Mouse (Mus musculus): ENCODE measurements around the gene Nav1. TPM values are rescaled to one million over a fixed set of nuclear protein-coding genes. Genes with fewer than 3 reads are reported as not detected.

Gene Nav1
- polyA plus RNA-seq, 1 experiment from 2014 or later = 20.7 TPM

DNA sequence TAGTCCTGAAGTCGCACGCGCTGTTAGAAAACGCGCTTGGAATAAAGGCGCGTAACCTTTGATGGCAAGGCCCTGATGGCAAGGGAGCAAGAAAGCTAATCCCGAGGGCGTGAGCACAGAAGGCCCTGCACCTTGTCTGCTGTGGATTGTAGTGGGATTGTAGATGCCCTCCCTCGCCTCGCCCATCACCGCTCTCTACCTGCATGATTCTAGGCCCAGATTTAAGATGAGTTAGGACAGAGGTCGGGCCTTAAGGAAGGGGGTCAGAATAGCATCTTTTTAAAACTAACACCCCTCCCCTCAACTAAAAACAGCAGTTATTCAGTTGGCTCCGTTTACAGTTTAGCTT lies 176.5 kb downstream of the Nav1 start:
- peak; percentile 52 for ATAC-seq (replicated peaks; ENCODE audit: insufficient number of reproducible peaks, insufficient read depth, low FRiP score, low read depth)
- H3K4me3 ChIP-seq = peak overlapping the region; percentile 76
- H3K36me3 ChIP-seq = peaks cover 12% of the 10 kb centered on the region; the same call in 1 of the 2 replicates
- peak overlapping the region; percentile 84 for H3K27ac ChIP-seq
- peak overlapping the region; percentile 95 for H3K9ac ChIP-seq
- H3K4me1 ChIP-seq (replicated peaks) = peaks cover 40% of the 10 kb centered on the region
- H3K27me3 ChIP-seq = no peaks in the 10 kb centered on the region
- no peaks in the 10 kb centered on the region for H3K9me3 ChIP-seq (replicated peaks)
- H3K4me2 ChIP-seq = peak overlapping the region; percentile 77
- WGBS = 1% methylated on average over 14 of the region's 14 CpGs

DNA sequence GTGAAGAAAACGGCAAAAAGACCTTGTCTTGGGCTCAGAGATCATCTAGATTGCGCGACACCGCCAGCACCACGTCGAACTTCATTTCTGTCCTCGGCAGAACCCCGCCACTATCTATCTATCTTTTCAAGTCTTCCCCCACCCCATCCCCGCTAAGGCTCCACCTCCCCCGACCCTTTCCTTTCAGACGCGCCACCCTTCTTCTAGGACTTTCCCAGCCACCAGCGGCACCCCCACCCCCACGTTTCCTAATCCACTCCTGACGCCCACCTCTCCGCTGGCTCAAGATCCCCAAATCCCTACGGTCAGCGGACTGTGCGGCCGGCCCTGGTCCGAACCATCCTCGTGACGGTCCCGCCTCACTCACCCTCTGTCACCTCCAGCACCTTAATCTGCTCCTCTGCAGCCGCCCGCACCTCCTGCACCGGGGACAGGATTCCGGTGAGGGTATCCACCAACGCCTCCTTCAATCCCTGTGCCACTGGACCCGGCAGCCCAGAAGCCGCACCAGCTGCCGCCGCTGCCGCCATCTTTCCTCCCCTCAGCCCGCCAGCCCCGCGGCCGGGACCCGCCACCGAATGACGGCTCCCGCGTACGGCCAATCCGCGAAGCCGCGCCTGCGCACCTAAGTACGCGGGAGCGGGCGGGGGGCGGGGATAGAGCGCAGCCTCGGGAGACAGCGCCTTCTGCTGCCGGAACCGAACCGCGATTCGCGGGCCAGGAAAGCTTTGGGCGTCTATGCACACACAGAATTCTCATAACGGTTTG lies 177.0 kb downstream of the Nav1 start, which contains the start of gene Ipo9:
Gene Ipo9, minus strand, starts transcription at position 599 of the 768 bp plus-strand sequence.
- peak; percentile 95 for ATAC-seq (replicated peaks; ENCODE audit: insufficient number of reproducible peaks, insufficient read depth, low FRiP score, low read depth)

DNA sequence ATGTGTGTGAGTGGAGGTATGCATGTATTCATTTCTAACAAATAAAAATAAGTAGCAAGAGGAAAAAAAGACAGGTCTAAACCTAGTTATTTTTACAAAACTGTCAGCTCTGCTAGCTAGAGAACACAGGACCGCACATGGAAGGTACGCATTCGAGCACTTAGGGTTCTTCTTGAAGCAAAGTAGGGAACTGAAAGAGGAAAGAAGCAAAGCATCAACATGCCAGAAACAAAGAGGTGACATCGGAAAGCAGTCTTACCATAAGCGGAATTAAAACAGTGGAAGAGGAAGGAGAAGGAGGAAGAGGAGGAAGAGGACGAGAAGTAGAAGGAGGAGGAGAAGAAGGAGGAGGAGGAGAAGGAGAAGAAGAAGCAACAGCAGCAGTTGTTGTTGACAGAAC lies 179.7 kb downstream of the Nav1 start:
- H3K27ac ChIP-seq = no peak overlapping the region
- H3K4me2 ChIP-seq = no peak overlapping the region
- ATAC-seq (replicated peaks; ENCODE audit: insufficient number of reproducible peaks, insufficient read depth, low FRiP score, low read depth) = no peak
- no peaks in the 10 kb centered on the region for H3K9me3 ChIP-seq (replicated peaks)
- no peak overlapping the region for H3K9ac ChIP-seq
- H3K4me3 ChIP-seq = no peak overlapping the region
- H3K27me3 ChIP-seq = no peaks in the 10 kb centered on the region
- H3K4me1 ChIP-seq (replicated peaks) = peaks cover 36% of the 10 kb centered on the region
- H3K36me3 ChIP-seq = peaks cover 28% of the 10 kb centered on the region
- 82% methylated on average over 6 of the region's 6 CpGs for WGBS

More for the DNA sequence above, 177.0 kb downstream of the Nav1 start, which contains the start of gene Ipo9:
- Histone ChIP-seq H3K27ac (peak within 1 kb of the TSS; percentile 84), H3K4me1 (replicated peaks) (peaks cover 36% of the 10 kb centered on the region), H3K4me3 (peak within 1 kb of the TSS; percentile 76), H3K9me3 (replicated peaks) (no peaks in the 10 kb centered on the region), H3K4me2 (peak within 1 kb of the TSS; percentile 77), H3K27me3 (no peaks in the 10 kb centered on the region), H3K36me3 (peaks cover 18% of the 10 kb centered on the region), H3K9ac (peak within 1 kb of the TSS; percentile 95)
- 1% methylated on average over 65 of the region's 65 CpGs for WGBS

DNA sequence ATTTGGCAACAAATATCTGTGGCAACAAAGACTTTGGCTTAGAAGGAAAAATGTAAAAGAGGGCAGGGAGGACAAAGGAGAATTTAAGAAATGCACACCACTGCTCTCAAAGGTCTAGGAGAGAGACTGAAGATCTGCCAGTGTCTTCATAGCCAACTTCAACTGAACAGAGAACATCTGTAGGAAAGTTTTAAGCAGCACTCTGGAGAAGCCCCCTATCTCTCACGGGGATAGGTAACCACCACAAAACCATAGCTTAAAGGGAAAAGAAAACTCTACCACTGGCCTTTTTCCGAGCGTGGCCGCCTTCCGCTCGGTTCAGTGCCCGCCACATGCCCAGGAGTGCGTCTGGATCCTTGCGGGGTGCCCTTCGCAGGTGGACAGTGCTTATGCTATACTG lies 180.4 kb downstream of the Nav1 start:
- Histone ChIP-seq H3K27me3 (no peaks in the 10 kb centered on the region), H3K9me3 (replicated peaks) (no peaks in the 10 kb centered on the region), H3K36me3 (peaks cover 28% of the 10 kb centered on the region), H3K4me1 (replicated peaks) (peaks cover 34% of the 10 kb centered on the region), H3K4me3 (no peak overlapping the region), H3K4me2 (no peak overlapping the region), H3K9ac (no peak overlapping the region), H3K27ac (no peak overlapping the region)
- WGBS = 94% methylated on average over 10 of the region's 10 CpGs
- ATAC-seq (replicated peaks; ENCODE audit: insufficient number of reproducible peaks, insufficient read depth, low FRiP score, low read depth) = no peak

DNA sequence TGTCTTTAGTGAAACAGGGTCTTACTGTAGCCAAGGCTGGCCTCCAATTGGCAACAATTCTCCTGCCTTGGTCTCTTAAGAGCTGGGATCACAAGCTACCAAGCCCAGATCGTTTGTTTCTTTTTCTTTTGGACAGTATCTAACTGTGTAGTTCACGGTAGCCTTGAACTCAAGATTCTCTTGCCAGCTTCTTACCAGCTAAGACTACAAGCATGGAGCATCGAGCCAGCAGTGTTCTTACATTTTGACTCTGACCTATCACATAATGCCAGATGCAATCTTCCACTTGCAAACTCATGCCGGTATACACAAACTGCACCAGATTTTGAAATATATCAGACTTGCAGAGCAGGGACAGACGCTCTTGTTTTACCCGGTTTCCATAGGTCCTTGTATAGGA lies 184.3 kb downstream of the Nav1 start:
- Histone ChIP-seq H3K27me3 (no peaks in the 10 kb centered on the region), H3K36me3 (peaks cover 54% of the 10 kb centered on the region), H3K4me1 (replicated peaks) (peaks cover 10% of the 10 kb centered on the region), H3K27ac (no peak overlapping the region), H3K9ac (no peak overlapping the region), H3K4me2 (no peak overlapping the region), H3K9me3 (replicated peaks) (no peaks in the 10 kb centered on the region), H3K4me3 (no peak overlapping the region)
- ATAC-seq (replicated peaks; ENCODE audit: insufficient number of reproducible peaks, insufficient read depth, low FRiP score, low read depth) = no peak
- WGBS = 90% methylated on average over 6 of the region's 6 CpGs

DNA sequence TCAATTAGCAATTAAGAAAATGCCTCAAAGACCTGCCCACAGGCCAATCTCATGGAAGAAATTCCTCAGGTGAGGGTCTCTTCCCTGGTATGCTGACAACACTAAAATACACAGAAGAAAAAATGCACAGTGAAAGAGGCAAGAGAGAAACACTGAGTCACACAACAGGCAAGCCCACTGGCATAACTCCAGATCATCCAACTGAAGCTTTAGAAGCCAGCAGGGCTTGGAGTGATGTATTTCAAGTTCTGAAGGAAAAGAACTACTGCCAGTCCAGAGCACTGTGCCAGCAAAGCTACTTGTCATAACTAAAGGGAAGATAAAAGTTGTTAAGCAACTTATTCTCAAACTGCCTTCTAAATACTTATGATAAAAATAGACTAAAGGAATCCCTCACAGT lies 193.1 kb downstream of the Nav1 start:
- H3K9ac ChIP-seq = no peak overlapping the region
- peaks cover 31% of the 10 kb centered on the region for H3K4me1 ChIP-seq (replicated peaks)
- no peak overlapping the region for H3K4me3 ChIP-seq
- ATAC-seq (replicated peaks; ENCODE audit: insufficient number of reproducible peaks, insufficient read depth, low FRiP score, low read depth) = no peak
- no peak overlapping the region for H3K4me2 ChIP-seq
- H3K27ac ChIP-seq = peak overlapping the region; percentile 72
- H3K9me3 ChIP-seq (replicated peaks) = no peaks in the 10 kb centered on the region
- H3K27me3 ChIP-seq = no peaks in the 10 kb centered on the region
- peaks cover 59% of the 10 kb centered on the region for H3K36me3 ChIP-seq

DNA sequence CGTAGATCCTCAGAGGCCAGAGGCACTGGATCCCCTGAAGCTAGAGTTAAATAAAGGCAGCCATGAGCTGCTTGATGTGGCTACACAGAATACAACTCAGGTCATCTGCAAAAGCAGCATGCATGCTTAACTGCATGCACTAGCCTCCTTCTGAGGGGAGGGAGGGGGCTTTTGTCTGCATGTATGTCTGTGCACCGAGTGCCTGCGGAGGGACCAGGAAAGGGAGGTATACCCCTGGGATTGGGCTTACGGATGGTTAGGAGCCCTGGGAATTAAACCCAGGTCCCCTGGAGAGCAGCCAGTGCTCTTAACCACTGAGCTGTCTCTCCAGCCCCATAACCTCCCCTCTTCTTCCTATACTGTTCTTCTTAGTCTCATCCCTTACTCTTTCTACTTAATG lies 195.0 kb downstream of the Nav1 start:
- Histone ChIP-seq H3K27me3 (no peaks in the 10 kb centered on the region), H3K9ac (no peak overlapping the region), H3K4me2 (no peak overlapping the region), H3K9me3 (replicated peaks) (no peaks in the 10 kb centered on the region), H3K4me3 (no peak overlapping the region), H3K36me3 (peaks cover 57% of the 10 kb centered on the region), H3K27ac (peak overlapping the region; percentile 72), H3K4me1 (replicated peaks) (peaks cover 31% of the 10 kb centered on the region)
- 68% methylated on average over 4 of the region's 4 CpGs for WGBS
- ATAC-seq (replicated peaks; ENCODE audit: insufficient number of reproducible peaks, insufficient read depth, low FRiP score, low read depth) = no peak

DNA sequence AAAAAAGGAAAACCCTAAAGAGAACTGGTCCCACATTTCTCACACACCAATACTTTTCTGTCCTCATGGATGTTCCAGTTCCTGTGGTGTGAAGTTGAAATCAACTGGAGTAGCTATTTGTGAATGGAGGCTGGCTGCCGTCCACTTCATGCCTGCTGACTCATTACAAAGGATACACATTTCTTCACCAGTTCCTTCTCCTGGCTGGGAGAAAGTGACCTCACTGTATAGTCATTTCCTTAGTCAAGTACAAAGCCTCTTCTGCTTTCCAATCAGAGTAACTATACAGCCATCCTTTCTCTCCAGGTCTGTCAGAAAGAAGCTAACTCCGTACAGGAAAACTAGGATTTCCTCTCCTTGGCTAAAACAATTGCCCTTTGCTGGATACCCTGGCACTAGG lies 196.1 kb downstream of the Nav1 start:
- 40% methylated on average over 2 of the region's 2 CpGs for WGBS
- H3K4me3 ChIP-seq = no peak overlapping the region
- peaks cover 31% of the 10 kb centered on the region for H3K4me1 ChIP-seq (replicated peaks)
- H3K9ac ChIP-seq = no peak overlapping the region
- H3K27me3 ChIP-seq = no peaks in the 10 kb centered on the region
- ATAC-seq (replicated peaks; ENCODE audit: insufficient number of reproducible peaks, insufficient read depth, low FRiP score, low read depth) = peak; percentile 84
- H3K4me2 ChIP-seq = no peak overlapping the region
- peak overlapping the region; percentile 72 for H3K27ac ChIP-seq
- H3K36me3 ChIP-seq = peaks cover 55% of the 10 kb centered on the region
- H3K9me3 ChIP-seq (replicated peaks) = no peaks in the 10 kb centered on the region

DNA sequence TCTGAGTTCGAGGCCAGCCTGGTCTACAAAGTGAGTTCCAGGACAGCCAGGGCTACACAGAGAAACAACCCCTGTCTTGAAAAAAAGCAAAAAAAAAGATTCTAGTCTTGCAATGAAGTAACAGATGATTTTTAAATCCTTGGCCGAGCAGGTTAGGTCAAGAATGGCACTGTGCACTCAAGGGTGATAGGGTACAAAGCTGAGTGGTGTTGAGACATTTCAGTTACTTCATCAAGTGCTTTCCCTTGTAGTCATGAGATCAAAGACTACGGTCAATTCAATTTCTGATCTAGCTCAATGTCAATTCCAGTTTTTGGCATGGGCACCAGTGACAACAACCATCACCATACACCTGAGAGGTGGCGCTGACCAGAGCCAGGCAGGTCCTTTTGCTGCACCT lies 198.1 kb downstream of the Nav1 start:
- no peak for ATAC-seq (replicated peaks; ENCODE audit: insufficient number of reproducible peaks, insufficient read depth, low FRiP score, low read depth)

DNA sequence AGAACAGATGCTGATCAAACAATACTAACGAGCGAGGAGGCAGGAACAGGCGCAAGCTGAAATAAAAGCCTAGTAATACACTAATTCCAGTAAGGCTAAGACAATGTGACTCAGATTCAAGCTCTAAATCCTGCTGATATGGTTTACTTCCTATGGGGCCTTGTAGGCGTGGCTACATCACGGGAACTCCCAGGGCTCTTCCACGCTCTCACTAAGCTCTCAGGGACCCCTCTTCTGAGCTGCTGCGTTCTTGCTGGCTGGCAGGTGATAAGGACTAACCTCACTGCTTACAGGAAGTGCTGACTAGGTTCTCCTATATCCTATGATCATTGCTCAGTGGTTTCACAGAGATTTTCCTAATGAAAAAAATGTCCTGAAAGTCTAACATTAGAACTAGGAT lies 201.7 kb downstream of the Nav1 start:
- Histone ChIP-seq H3K36me3 (peaks cover 86% of the 10 kb centered on the region), H3K4me2 (no peak overlapping the region), H3K4me3 (no peak overlapping the region), H3K27ac (no peak overlapping the region), H3K9ac (no peak overlapping the region), H3K9me3 (replicated peaks) (no peaks in the 10 kb centered on the region), H3K4me1 (replicated peaks) (no peaks in the 10 kb centered on the region), H3K27me3 (no peaks in the 10 kb centered on the region)
- no peak for ATAC-seq (replicated peaks; ENCODE audit: insufficient number of reproducible peaks, insufficient read depth, low FRiP score, low read depth)
- 69% methylated on average over 7 of the region's 7 CpGs for WGBS

More for the DNA sequence above, 198.1 kb downstream of the Nav1 start:
- Histone ChIP-seq H3K4me2 (no peak overlapping the region), H3K27me3 (no peaks in the 10 kb centered on the region), H3K4me3 (no peak overlapping the region), H3K9ac (no peak overlapping the region), H3K27ac (no peak overlapping the region), H3K9me3 (replicated peaks) (no peaks in the 10 kb centered on the region), H3K4me1 (replicated peaks) (peaks cover 24% of the 10 kb centered on the region), H3K36me3 (peaks cover 66% of the 10 kb centered on the region)
- WGBS = 90% methylated on average over 4 of the region's 4 CpGs

DNA sequence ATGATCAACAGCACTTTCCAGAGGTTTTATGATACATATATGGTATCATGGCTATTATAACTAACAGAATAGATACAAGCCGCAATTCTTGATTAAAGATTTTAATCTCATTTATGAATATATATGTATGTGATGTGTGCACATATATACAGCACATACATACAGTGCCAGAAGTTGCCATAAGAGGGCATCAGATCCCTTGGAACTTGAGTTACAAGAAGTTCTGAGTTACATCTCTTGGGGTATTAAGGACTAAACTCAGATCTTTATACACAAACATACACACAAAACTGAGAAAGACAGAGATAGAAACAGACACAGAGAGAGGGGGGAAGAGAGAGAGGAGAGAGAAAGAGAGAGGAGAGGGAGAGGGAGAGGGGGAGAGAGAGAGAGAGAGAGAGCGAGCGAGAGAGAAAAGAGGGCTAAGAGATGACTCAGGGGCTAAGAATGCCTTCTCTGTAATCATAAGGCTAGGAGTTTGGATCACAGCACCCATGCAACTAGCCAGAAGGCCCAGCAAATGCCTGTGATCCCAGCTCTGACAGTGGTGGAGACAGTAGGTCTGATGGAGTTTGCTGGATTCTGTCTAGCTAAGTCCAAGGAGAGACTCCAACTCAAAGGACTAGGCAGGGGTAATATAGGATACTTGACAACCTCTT lies 205.5 kb downstream of the Nav1 start:
- Histone ChIP-seq H3K4me3 (no peak overlapping the region), H3K9me3 (replicated peaks) (no peaks in the 10 kb centered on the region), H3K4me1 (replicated peaks) (no peaks in the 10 kb centered on the region), H3K36me3 (peaks cover 84% of the 10 kb centered on the region), H3K27ac (no peak overlapping the region), H3K27me3 (no peaks in the 10 kb centered on the region), H3K9ac (no peak overlapping the region), H3K4me2 (no peak overlapping the region)
- no peak for ATAC-seq (replicated peaks; ENCODE audit: insufficient number of reproducible peaks, insufficient read depth, low FRiP score, low read depth)
- 84% methylated on average over 3 of the region's 3 CpGs for WGBS

DNA sequence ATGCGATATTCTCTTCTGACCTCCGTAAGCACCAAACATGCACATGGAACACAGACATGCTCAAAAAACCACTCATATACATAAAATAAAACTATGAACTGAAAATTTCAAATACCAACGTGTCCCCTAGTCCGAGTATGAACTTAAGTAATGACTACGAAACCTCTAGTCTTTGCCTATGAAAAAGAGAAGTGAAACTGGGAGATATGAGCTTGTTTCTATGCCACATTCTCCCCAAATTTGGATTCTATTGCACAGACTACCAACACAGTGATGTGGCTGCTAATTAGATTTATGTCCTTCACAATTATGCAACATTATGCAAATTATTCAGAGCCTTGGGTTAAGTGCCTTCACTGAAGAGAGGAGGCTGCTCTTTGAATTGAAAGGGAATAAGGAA lies 207.6 kb downstream of the Nav1 start:
- H3K4me1 ChIP-seq (replicated peaks) = no peaks in the 10 kb centered on the region
- no peaks in the 10 kb centered on the region for H3K9me3 ChIP-seq (replicated peaks)
- H3K9ac ChIP-seq = no peak overlapping the region
- no peaks in the 10 kb centered on the region for H3K27me3 ChIP-seq
- no peak overlapping the region for H3K27ac ChIP-seq
- H3K4me3 ChIP-seq = no peak overlapping the region
- WGBS = 94% methylated on average over 5 of the region's 5 CpGs
- H3K4me2 ChIP-seq = no peak overlapping the region
- ATAC-seq (replicated peaks; ENCODE audit: insufficient number of reproducible peaks, insufficient read depth, low FRiP score, low read depth) = no peak
- peaks cover 82% of the 10 kb centered on the region for H3K36me3 ChIP-seq
